Mouse (Mus musculus): Measurements from ENCODE around the gene Nxn. TPM values are rescaled to one million over a fixed set of nuclear protein-coding genes. Genes with fewer than 3 reads are reported as not detected.

Nxn gene
- 19.3 and 22.1 TPM in 2 replicates for polyA plus RNA-seq (2015; fragmentation: Nextera tagmentation; extraction: Ambion mirVana)

GRCm38 (mm10) chr11:76398798-76399586, at the start of gene Nxn:
Gene Nxn (minus strand): TSS chr11:76399140.

GRCm38 (mm10) chr11:76406702-76407583, 8.0 kb upstream of the Nxn start, which contains the start of gene Timm22:
Gene Timm22 (plus strand): TSS chr11:76406952.

GRCm38 (mm10) chr11:76242901-76243810, 155.8 kb downstream of the Nxn start, which contains the start of the genes Mrm3 and Glod4:
Gene Mrm3 (plus strand): TSS chr11:76243715.
Gene Glod4 (minus strand): TSS chr11:76243725.

GRCm38 (mm10) chr11:76217390-76217800, 181.5 kb downstream of the Nxn start, which contains the start of the genes Dbil5 and Gemin4:
Gene Dbil5 (plus strand): TSS chr11:76217608.
Gene Gemin4 (minus strand): TSS chr11:76217664.

Other genes with a start within 250 kb of the Nxn start
- 28.5 and 37.6 TPM in 2 replicates for gene Vps53, start 219.5 kb downstream of the Nxn start, polyA plus RNA-seq (2015; fragmentation: Nextera tagmentation; extraction: Ambion mirVana)
- 10.9 and 16.7 TPM in 2 replicates for gene Fam57a, start 219.5 kb downstream of the Nxn start, polyA plus RNA-seq (2015; fragmentation: Nextera tagmentation; extraction: Ambion mirVana)
- gene Dbil5, start 181.5 kb downstream of the Nxn start, polyA plus RNA-seq (2015; fragmentation: Nextera tagmentation; extraction: Ambion mirVana): 1.2 and 1.4 TPM in 2 replicates
- gene Gemin4, start 181.5 kb downstream of the Nxn start, polyA plus RNA-seq (2015; fragmentation: Nextera tagmentation; extraction: Ambion mirVana): 7.8 and 12.8 TPM in 2 replicates
- gene Mrm3, start 155.4 kb downstream of the Nxn start, polyA plus RNA-seq (2015; fragmentation: Nextera tagmentation; extraction: Ambion mirVana): 11.7 and 20.3 TPM in 2 replicates
- gene Glod4, start 155.4 kb downstream of the Nxn start, polyA plus RNA-seq (2015; fragmentation: Nextera tagmentation; extraction: Ambion mirVana): 202 and 224 TPM in 2 replicates
- gene Timm22, start 7.8 kb upstream of the Nxn start, polyA plus RNA-seq (2015; fragmentation: Nextera tagmentation; extraction: Ambion mirVana): 129 and 131 TPM in 2 replicates
- gene Abr, start 223.2 kb upstream of the Nxn start, polyA plus RNA-seq (2015; fragmentation: Nextera tagmentation; extraction: Ambion mirVana): 18.5 and 22.1 TPM in 2 replicates

All from adrenal gland, postnatal 0 days (tissue).